Mouse (Mus musculus): ENCODE results near the gene Dclre1b.

DNA sequence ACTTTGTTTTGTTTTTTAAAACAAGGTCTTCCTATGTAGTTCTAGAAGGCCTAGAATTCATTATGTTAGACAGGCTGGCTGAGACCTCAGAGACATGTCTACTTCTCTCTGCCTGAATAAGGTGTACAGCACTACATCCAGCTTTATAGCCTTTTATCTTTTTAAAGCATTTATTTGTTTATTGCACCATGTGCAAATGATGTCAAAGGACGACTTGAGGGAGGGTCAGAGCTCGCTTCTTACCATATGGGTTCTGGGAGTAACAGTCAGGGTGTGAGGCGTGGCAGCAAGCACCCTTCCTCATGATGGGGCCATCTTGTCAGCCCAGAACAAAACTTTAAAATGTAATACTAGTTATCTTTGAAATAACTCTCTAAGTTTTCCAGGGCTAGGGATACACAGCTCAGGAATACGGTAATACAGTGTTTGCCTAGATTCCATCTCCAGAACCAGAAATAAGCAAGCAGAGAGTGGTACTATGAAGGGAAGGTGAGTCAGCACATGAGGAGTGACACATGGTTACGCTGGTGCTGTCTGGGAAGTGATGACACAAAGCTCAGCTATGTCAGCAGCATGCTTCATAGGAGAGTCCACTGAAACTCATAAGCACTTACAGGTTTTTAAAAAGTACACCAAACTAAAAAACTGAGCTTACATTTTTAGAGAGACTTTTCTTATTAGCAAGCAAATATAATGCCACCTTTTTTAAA is 49.8 kb downstream of the Dclre1b start:
- TF ChIP-seq CTCF (IDR thresholded peaks at IDR 0.05; ENCODE audit: control insufficient read depth, insufficient read depth, insufficient read length) (no peak), CEBPB (IDR thresholded peaks at IDR 0.05; ENCODE audit: low read depth) (peak; percentile 24), MAX (IDR thresholded peaks at IDR 0.05) (peak; percentile 89)
